Mouse (Mus musculus) bone marrow macrophage, adult 2 months (primary cell): ENCODE measurements around the gene Zfp62. TPM values are rescaled to one million over a fixed set of nuclear protein-coding genes. Genes with fewer than 3 reads are reported as not detected.
A peak's percentile ranks its signal among the peaks of the same experiment; 100 is the strongest.
"Not testable (repeated sequence)": the region's sequence is repeated elsewhere in the genome, so short reads cannot be mapped to it uniquely, and the experiment has no call there.

Source experiments
- H3K27ac ChIP-seq: 2 replicates; pipeline ENCODE4 v1.5.1; 2012; ENCODE audit warnings: low read depth, low read length; ENCODE audit not compliant: insufficient read depth
- H3K4me1 ChIP-seq: 2 replicates; pipeline ENCODE4 v1.6.1; 2012; ENCODE audit warnings: low read length; ENCODE audit not compliant: control insufficient read depth, insufficient read depth
- H3K4me3 ChIP-seq: 2 replicates; pipeline ENCODE4 v1.5.1; 2012; ENCODE audit warnings: mild to moderate bottlenecking, low read length, moderate library complexity; ENCODE audit not compliant: insufficient read depth
- CTCF ChIP-seq: IDR thresholded peaks from 2 replicates; pipeline ENCODE4 v1.5.1; 2012; ENCODE audit warnings: low read depth, mild to moderate bottlenecking, low read length, moderate library complexity
- POLR2A ChIP-seq: IDR thresholded peaks from 2 replicates; pipeline ENCODE4 v1.6.1; 2012; ENCODE audit warnings: mild to moderate bottlenecking, low read depth, low read length, borderline replicate concordance
- polyA plus RNA-seq: library from polyadenylated mRNA; stranded (reverse); fragments of >200 nt; gene quantifications from 2 replicates; pipeline ENCODE4 v1.2.4, GENCODE M21; 2012; ENCODE audit not compliant: missing spikeins, insufficient read depth, insufficient read length

The Zfp62 gene
- polyA plus RNA-seq: 28.4 and 30.8 TPM in 2 replicates

- TF ChIP-seq POLR2A (no peak), CTCF (no peak)
- peak within 1 kb of the TSS; percentile 98 for H3K27ac ChIP-seq
- H3K4me3 ChIP-seq: peak within 1 kb of the TSS; percentile 71
- H3K4me1 ChIP-seq: peaks cover 17% of the 10 kb centered on the region
Measured at GRCm38 (mm10) chr11:49203129-49203768, at the start of gene Zfp62. Gene Zfp62, plus strand, starts transcription at chr11:49203292.

DNA sequence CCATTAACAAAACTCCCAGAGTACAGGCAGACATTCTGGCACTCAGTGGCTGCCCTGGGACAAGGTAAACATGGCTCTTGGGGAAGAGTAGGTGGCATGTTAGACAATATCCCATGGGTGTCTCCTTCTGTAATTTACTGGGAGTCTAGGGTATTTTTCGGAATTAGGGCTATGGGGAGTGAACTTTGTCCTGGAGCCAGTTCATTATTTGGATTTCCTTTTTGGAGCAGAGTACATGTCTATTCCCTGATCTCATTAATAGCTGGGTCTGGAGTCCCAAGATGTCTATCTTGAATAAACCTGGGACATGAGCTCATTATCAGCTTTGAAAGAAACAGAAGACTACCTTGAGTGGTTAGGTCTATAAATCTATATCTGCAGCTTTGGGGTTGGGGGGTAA is 49.0 kb upstream of the Zfp62 start, which contains the start of gene Olfr1394:
Gene Olfr1394 (plus strand): TSS at position 301 of the 400 bp plus-strand sequence.
- no peak within 1 kb of the TSS for H3K4me3 ChIP-seq
- TF ChIP-seq POLR2A (no peak), CTCF (no peak)
- H3K4me1 ChIP-seq: peaks cover 8% of the 10 kb centered on the region
- H3K27ac ChIP-seq: no peak within 1 kb of the TSS

DNA sequence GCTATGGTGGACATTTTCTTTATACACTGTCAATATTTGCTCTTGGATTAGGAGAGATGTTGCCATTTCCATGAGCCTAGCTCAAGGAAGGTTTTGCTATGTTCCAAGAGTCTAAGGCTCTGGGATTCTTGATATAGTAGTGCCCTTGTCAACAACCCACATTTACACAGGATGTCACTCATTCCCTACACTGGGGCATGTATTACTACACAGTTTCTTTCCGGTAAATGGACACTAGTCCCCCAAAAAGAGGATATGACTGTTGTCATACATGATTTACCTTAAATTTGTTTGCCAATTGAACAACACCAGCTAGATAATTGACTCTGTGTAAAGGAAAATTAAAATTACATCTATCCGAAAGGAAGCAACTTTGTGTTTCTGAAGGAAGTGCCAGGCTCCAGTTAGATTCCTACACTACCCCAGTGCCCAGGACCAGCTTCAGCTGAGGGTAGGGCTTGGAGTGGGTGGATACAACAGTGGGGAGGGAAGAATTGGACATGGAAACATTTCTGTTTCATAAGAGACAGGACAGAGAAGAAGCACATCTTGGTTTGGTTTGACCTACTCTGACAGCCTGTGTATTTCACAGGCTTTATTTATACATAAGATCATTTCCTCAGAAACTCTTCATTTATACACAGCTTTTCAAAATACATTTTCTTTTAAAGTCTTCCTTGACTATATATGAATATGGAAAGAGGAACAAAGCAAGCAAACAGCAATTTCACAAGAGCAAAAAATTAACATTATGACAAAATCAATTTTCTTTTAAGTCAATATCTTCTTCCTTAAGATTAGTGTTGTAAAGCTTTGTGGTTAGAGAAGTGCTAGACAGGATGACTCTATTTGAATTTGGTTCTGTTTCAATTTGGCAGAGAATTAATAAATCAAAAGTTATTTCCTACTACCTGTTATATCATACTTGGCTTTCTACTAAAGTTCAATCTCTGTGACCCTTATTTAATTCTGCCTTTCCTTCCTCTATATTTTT is 46.0 kb upstream of the Zfp62 start:
- H3K4me3 ChIP-seq: no peak overlapping the region
- H3K27ac ChIP-seq: no peak overlapping the region
- peaks cover 8% of the 10 kb centered on the region for H3K4me1 ChIP-seq
- TF ChIP-seq CTCF (no peak), POLR2A (no peak)

DNA sequence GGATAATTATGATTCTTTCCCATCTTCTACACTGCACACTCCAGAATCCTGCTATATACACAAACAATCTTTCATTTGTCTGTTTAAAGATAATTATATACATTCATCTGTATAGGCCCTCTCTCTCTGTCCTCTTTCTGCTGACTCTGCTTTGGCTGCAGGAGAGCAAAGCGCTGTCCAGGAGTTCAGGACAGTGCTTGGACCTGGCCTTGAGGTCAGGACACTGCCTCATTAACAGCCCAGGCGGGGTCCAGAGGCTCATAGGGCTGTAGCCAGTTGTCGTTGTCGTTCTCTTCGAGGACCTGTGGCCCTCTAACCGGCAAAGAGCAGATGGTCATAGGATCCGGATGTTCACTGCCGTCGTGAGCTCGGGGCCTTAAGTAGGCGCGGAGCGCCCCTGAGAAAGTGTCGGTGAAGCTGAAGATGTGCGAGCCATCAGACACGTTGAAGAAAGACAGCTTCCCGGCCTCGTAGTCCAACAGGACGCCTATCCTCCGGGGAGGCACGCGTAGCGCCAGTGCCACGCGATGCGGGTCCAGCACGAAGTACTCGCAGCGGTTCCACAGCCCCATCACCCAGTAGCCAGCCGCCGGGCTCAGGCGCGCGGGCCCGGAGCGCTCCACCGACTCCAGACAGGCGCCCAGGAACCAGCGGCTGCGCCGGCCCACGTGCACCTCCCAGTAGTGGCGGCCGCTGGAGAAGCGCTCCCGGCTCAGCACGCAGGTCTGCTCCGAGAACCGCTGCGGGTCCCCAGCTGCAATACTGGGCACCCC is 34.1 kb upstream of the Zfp62 start:
- no peak for TF ChIP-seq POLR2A
- no peak for TF ChIP-seq CTCF
- Histone ChIP-seq H3K4me3 (no peak overlapping the region), H3K4me1 (0 out of 2 replicates have a peak, but pooled peaks cover 2% of the 10 kb centered on the region), H3K27ac (no peak overlapping the region)

DNA sequence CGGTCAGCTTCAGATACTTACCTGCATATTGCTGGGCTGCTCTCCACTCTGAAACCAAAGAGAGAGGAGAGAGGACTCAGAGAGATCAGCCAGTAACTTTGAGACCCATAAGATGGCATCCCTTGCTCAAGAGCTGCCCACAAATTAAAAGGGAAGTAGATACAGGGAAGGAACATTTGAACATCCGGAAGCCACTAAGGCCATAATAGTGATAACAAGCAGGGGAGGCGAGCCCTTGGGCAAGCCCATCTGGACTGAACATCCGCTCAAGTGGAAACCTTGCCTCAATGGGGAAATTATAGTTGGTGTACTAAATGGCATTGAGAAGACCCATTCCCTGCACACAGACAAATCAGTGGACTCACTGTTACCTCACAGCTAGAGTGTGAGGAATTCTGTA is 32.5 kb upstream of the Zfp62 start:
- no peak overlapping the region for H3K27ac ChIP-seq
- TF ChIP-seq POLR2A (no peak), CTCF (no peak)
- no peak overlapping the region for H3K4me3 ChIP-seq
- 0 out of 2 replicates have a peak, but pooled peaks cover 2% of the 10 kb centered on the region for H3K4me1 ChIP-seq

GRCm38 (mm10) chr11:49175345-49175744 is 27.7 kb upstream of the Zfp62 start:
- H3K4me3 ChIP-seq: no peak overlapping the region
- no peak overlapping the region for H3K27ac ChIP-seq
- H3K4me1 ChIP-seq: 0 out of 2 replicates have a peak, but pooled peaks cover 1% of the 10 kb centered on the region
- TF ChIP-seq POLR2A (no peak), CTCF (no peak)

GRCm38 (mm10) chr11:49176047-49176779 is 26.9 kb upstream of the Zfp62 start:
- not testable (repeated sequence) for H3K4me1 ChIP-seq, H3K4me3 ChIP-seq

GRCm38 (mm10) chr11:49183172-49183571 is 19.9 kb upstream of the Zfp62 start:
- TF ChIP-seq POLR2A (no peak), CTCF (no peak)
- Histone ChIP-seq H3K4me1 (no peaks in the 10 kb centered on the region), H3K4me3 (no peak overlapping the region), H3K27ac (no peak overlapping the region)

More at GRCm38 (mm10) chr11:49176047-49176779, 26.9 kb upstream of the Zfp62 start:
- not testable (repeated sequence) for H3K27ac ChIP-seq

DNA sequence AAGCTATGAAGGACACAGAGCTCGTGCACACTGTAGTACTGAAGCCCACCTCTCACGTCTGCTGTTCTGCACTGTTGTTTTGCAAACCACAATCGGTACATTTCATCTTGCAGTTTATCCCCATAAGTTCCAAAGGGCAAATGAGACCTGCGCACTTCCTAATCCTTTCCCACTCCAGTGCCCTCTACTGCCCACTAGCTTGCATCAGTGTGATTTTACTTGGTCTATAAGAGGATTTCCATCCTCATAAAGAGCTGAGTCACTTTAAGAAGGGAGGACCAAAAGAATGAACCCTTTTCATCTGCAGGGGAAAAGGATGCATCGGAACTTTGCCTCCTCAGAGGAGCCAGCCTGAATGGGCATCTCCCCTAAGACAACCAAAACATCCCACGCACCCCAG is 16.6 kb upstream of the Zfp62 start:
- TF ChIP-seq POLR2A: no peak
- no peak for TF ChIP-seq CTCF
- Histone ChIP-seq H3K4me3 (no peak overlapping the region), H3K27ac (no peak overlapping the region), H3K4me1 (no peaks in the 10 kb centered on the region)
